Mouse (Mus musculus): ENCODE measurements at regions not wholly inside any gene's neighbourhood (a gene's known extent, or its start where the extent isn't known, plus 50 kb on each side); places are given as distances from the start of the nearest gene placed in this dataset.

DNA sequence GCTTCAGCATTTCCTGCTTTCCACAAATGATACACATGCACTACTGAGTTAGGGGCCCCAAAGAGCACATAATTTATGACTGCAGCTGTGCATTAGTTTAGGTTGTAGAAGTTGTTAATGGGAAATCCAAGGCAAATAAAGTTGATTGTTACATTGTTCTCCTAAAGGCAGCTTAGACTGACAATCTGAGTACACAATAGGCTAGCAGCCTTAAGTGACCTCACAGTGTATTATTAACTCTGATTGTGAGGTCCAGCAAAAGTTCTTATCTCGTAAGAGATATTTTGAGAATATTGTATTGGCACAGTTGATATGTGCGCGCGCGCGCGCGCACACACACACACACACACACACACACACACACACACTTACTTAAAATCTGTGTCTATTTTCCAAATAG lies 70.5 kb upstream of the Yae1d1 start:
- no peak for DNase-seq (ENCODE audit: low spot score in 2 of 2)

DNA sequence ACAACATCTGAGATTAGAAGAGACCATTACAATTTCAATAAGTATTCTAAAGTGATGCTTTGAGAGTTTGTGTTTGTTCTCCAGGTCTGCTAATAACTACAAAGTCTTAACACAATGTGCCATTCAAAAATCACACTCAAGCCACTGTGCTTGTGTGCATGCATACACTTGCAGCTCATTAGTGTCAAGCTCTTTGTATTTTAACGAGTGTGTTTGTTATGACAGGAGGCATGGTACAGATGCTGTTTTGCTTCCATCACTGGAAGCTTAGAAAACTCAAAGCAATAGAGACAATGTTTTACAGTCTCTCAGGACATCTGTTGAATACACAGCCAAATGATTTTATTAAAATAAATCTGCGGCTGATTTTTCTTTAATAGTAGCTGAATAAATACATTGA lies 67.1 kb upstream of the Yae1d1 start:
- no peak for DNase-seq (ENCODE audit: low spot score in 2 of 2)

DNA sequence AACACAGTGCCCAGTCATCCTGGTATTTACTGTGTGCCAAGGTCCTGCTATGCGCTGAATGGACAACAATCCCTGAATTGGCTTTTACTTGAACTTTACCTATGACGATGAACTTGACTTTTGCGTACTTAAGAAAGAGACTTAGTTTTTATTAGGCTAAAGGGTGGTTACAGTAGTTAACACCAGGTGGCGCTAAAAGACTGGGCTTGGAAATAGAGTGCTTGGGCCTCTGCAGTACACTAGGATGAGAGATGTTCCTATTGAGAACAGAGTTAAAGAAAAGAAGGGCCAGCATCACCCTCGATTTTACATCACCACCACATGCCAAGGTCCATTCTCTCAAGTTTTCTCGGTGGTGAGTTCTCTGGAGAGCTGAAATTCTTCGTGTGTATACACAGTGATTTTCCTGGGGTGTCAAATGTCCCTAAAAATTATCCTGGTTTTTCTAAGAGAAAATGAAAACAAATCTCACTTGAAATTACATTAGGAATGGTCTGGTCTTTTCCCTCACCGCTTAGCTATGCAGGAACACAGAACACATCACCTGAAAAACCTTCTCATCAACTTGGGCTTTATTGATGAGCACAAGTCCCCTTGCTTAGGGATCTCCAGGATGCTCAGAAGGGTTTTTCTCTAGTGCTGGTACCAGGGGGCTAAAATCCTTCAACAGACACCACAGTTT lies 64.2 kb upstream of the Yae1d1 start:
- DNase-seq (ENCODE audit: low spot score in 2 of 2): peak in 1 of 2 experiments; percentile 66

DNA sequence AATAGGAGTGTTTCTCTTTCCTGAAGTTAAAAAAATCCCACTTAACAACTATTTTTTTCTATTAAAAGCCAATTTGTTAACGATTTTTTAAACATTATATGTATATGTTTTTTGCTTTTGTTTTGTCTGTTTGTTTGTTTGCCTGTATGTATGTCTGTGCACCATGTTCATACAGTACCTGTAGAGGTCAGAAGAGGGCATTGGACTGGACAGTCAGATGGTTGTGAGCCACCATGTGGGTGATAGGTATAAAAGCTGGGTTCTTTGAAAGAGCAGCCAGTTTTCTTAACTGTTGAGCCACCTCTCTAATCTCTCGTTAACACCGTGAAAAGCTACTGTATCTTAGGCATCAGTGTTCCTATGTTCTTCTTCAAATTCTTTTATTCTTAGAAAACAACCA lies 63.7 kb upstream of the Yae1d1 start:
- DNase-seq (ENCODE audit: low spot score in 2 of 2): no peak

DNA sequence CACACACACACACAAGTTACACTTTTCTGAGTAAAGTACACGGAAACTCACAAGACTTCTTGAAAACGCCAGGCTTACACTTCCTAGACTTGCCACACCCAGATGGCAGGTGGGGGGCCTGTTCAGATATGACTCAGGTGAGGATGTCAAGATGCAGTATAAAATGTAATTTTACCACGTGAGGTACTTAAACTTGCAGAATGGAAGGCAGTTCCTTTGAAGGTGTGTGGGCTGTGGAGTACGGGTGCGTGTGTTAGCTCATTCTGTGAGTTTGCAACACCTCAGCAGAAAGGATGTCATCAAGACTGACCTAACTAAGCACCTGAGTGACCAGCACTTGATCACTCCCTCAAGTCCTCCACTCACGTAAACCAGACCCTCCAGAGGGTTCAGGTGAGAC lies 50.0 kb upstream of the Yae1d1 start:
- DNase-seq (ENCODE audit: low spot score in 2 of 2): no peak
